Mouse (Mus musculus) cortical plate, adult 2 months (tissue): ENCODE data around the gene Cul4a. TPM values are rescaled to one million over a fixed set of nuclear protein-coding genes. Genes with fewer than 3 reads are reported as not detected.

ENCODE experiments used
- H3K27ac ChIP-seq: fragments of 200-500 bp; 2 replicates; pipeline ENCODE4 v1.5.1; 2012; ENCODE audit warnings: low read length, control low read depth, inconsistent platforms; ENCODE audit not compliant: insufficient read depth
- H3K4me1 ChIP-seq: fragments of 200-500 bp; 2 replicates; pipeline ENCODE4 v1.6.1; 2011; ENCODE audit warnings: low read length; ENCODE audit not compliant: control insufficient read depth, insufficient read depth
- H3K4me3 ChIP-seq: fragments of 200-500 bp; 2 replicates; pipeline ENCODE4 v1.5.1; 2011; ENCODE audit warnings: mild to moderate bottlenecking, low read length, control low read depth; ENCODE audit not compliant: insufficient read depth
- CTCF ChIP-seq: fragments of 200-500 bp; IDR thresholded peaks from 2 replicates; pipeline ENCODE4 v1.5.1; 2011; ENCODE audit warnings: mild to moderate bottlenecking, control low read depth, low read length; ENCODE audit not compliant: insufficient read depth; ENCODE audit errors: extremely low read depth
- POLR2A ChIP-seq: fragments of 200-500 bp; IDR thresholded peaks from 2 replicates; pipeline ENCODE4 v1.6.1; 2011; ENCODE audit warnings: mild to moderate bottlenecking, low read length, control low read depth; ENCODE audit not compliant: insufficient read depth; ENCODE audit errors: extremely low read depth
- polyA plus RNA-seq: library from polyadenylated mRNA; depleted of rRNA; stranded (reverse); fragments of >200 nt; gene quantifications from 2 replicates; pipeline ENCODE4 v1.2.3, GENCODE M21; 2012

Cul4a gene
- polyA plus RNA-seq, 1 experiment = 46.9 TPM

GRCm38 (mm10) chr8:13177173-13177852 is 71.9 kb downstream of the Cul4a start:
- Histone ChIP-seq H3K4me3 (no peak overlapping the region), H3K27ac (no peak overlapping the region), H3K4me1 (no peaks in the 10 kb centered on the region)
- no peak for TF ChIP-seq POLR2A
- no peak for TF ChIP-seq CTCF

DNA sequence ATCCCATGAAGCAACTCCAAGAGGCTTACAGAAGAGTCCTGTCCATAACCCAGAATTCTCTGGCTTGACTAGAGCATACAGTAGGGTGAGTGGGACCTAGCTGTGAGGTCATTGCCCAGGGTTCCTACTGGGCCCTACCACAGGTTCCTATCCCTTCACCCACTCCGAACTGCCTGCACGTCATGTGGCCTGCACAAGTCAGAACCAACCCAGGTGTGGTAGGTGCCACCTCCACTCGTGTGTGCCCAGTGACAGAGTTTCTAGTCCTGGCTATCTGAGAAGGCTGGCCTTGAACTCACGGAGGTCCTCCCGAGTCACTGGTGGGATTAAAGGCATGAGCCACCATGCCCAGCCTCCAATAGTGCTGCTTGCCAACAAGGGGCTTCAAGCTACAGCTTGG is 72.7 kb downstream of the Cul4a start:
- TF ChIP-seq POLR2A = no peak
- no peak for TF ChIP-seq CTCF

DNA sequence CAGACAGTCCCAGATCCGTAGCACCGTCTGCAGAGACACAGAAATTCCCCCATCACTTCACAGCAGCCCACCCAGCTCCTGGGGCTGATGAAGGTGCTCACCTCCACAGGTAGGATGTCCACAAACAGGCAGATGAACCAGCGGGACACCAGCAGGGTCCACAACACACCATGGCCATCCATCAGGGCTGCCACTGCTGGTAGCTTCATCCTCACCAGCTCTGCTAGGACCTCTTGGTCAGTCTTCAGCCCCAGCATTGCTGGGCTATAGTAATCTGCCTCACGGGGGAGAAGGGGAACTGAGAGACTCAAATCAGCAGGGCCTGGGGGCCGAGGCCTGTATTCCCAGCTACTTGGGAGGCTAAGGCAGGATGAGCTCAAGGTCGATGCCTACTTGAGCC is 74.1 kb downstream of the Cul4a start:
- H3K4me1 ChIP-seq = no peaks in the 10 kb centered on the region
- no peak overlapping the region for H3K27ac ChIP-seq
- no peak overlapping the region for H3K4me3 ChIP-seq
- no peak for TF ChIP-seq POLR2A
- no peak for TF ChIP-seq CTCF

More for the DNA sequence above, 72.7 kb downstream of the Cul4a start:
- Histone ChIP-seq H3K4me1 (no peaks in the 10 kb centered on the region), H3K4me3 (no peak overlapping the region), H3K27ac (no peak overlapping the region)

DNA sequence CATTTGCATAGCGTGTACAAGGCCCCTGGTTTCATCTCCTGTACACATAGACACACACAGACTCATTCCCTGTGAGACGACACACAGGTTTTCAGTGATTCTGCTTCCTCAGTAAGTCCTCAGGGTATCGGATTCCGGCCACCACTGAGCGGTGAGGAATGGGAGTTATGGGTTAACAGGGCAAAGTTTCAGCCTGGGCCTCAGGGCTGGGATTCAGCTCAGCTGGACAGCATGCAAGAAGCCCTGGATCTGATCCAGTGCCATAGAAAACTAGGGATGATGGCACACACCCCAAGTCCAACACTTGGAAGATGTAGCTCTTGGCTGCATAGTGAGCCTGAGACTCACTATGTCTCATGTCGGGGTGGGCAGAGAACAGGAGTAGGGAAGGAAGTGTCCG is 74.5 kb downstream of the Cul4a start:
- no peaks in the 10 kb centered on the region for H3K4me1 ChIP-seq
- no peak overlapping the region for H3K4me3 ChIP-seq
- no peak for TF ChIP-seq POLR2A
- TF ChIP-seq CTCF = no peak
- no peak overlapping the region for H3K27ac ChIP-seq

DNA sequence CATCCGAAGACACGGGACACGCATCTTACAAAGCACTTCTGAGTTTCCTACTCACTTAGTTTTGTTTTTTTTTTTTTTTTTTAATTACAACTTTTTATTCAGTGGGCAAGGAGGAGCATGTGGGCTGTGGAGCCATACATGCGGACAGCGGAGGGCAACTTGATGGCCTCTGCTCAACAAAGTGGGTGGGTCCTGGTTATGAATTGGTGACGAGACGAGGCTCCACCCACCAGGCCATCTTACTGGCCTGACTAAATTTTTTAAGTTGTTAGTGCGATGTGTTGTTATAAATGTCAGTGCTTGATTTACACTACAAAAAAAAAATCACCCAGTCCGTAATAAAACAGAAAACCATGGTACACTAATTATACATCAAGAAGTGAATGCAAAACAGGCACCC is 75.0 kb downstream of the Cul4a start:
- H3K4me3 ChIP-seq = no peak overlapping the region
- TF ChIP-seq POLR2A = no peak
- no peak for TF ChIP-seq CTCF
- H3K4me1 ChIP-seq = no peaks in the 10 kb centered on the region
- H3K27ac ChIP-seq = no peak overlapping the region

DNA sequence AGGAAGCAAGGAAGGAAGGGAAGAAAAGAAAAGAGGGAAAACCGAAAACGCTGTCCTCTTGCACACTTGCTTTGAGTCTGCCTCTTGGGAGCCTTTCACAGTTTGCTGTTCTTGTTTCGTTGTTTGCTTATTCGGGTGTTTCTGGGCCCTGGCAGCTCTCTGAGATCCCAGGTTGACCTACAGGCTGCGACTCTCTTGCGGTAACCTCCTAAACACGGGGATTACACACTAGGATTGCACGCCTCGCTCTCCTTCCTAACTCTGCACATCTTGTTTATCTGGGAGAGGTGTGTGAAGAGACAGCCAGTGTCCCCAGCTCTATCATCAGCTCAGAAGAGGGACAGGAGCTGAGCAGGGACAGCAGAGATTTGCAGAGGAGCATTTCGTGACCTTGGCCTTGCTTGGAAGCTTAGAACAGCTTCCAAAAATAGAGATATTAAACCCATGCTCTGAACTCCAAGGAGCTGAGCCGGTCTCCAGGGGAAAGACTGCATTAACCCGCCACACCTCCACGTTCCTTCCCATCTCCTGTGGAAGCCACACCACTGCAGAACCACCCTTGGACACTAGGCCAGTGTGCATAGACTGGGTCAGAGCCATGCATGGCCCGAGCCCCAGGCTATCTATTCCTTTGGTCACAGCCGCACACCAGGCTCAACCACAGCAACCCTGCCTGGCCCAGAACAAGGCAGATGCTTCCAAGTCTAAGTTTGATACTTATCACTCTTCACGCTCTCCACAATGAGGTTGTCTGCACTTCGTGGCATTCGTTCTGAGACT is 75.7 kb downstream of the Cul4a start:
- Histone ChIP-seq H3K27ac (peak overlapping the region; percentile 66; the same call in 1 of the 2 replicates), H3K4me1 (no peaks in the 10 kb centered on the region), H3K4me3 (no peak overlapping the region)
- TF ChIP-seq POLR2A (no peak), CTCF (no peak)

DNA sequence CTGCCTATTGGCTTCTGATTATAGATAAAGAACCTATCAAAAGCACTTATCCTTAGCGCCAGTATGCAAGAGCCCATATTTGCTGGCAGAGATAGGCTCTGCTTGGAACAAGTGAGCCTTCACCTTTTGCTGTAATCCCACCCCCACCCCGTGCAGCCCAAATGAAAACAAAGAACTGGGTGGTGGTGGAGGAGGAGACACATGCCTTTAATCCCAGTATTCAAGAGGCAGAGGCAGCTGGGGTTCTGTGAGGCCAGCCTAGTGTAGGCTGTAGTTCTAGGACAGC is 76.2 kb downstream of the Cul4a start:
- Histone ChIP-seq H3K27ac (no peak overlapping the region), H3K4me1 (no peaks in the 10 kb centered on the region), H3K4me3 (no peak overlapping the region)
- TF ChIP-seq CTCF (no peak), POLR2A (no peak)

DNA sequence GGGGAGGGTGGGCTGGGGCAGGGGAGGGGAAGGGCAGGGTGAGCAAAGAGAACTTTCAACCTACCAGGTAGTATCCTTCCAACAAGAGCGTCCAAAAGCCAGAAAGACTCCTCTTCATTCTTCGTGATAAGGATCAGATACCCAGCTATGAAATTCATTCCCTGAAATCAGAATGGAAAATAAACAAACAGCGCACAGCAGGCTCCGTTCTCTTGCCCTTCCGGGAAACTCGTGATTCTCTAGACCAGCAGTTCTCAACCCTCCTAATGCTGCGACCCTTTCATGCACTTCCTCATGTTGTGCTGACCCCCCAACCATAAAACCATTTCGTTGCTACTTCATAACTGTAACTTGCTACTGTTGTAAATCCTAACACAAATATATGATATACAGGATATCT is 81.4 kb downstream of the Cul4a start:
- no peak overlapping the region for H3K27ac ChIP-seq
- no peak for TF ChIP-seq CTCF
- TF ChIP-seq POLR2A = no peak
- H3K4me1 ChIP-seq = no peaks in the 10 kb centered on the region
- H3K4me3 ChIP-seq = no peak overlapping the region

DNA sequence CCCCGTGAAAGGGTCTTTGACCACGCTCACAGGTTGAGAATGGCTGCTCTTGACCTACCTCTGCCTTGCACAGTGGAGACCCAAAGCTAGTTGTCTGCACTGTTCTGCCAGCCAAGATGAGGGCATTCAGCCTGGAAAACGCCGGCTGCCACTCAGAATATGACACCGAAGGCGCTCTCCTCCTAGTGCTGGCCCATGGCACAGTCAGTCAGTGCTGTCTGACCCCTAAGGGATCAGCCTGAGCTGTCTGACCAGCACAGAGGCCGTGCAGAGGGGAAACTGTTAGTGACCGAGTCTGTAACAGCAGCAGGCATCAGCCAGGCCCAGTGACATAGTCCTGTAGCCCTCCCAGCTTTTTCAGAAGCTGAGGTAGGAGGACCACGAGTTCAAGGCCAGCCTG is 81.8 kb downstream of the Cul4a start:
- H3K4me1 ChIP-seq = no peaks in the 10 kb centered on the region
- H3K4me3 ChIP-seq = no peak overlapping the region
- no peak overlapping the region for H3K27ac ChIP-seq
- TF ChIP-seq CTCF = no peak

- Histone ChIP-seq H3K27ac (no peak overlapping the region), H3K4me3 (no peak overlapping the region), H3K4me1 (no peaks in the 10 kb centered on the region)
- TF ChIP-seq POLR2A (no peak), CTCF (no peak)
Observed at GRCm38 (mm10) chr8:13187638-13188037, 82.2 kb downstream of the Cul4a start.
